Mouse (Mus musculus) retina, postnatal 7 days (tissue): ENCODE results near the gene Trim54.

Source experiments
- DNase-seq: peaks from one replicate; pipeline ENCODE4 v3.0.0-alpha.2; 2012; ENCODE audit warnings: low read depth, low spot score

The Trim54 gene

GRCm38 (mm10) chr5:31181183-31181770 lies 64.8 kb downstream of the Trim54 start:
- DNase-seq = no peak

GRCm38 (mm10) chr5:31183678-31184077 lies 67.2 kb downstream of the Trim54 start:
- DNase-seq = no peak
